Mouse (Mus musculus) neural tube, embryonic 11.5 days (tissue): Measurements from ENCODE around the gene Wwp2. TPM values are rescaled to one million over a fixed set of nuclear protein-coding genes. Genes with fewer than 3 reads are reported as not detected.

Source experiments
- ATAC-seq: fragments of 200-750 bp; cut with Nextera tagmentation; 2 replicates; pipeline ENCODE4 v1.8.0; 2017; ENCODE audit warnings: moderate number of reproducible peaks, mild to moderate bottlenecking, moderate TSS enrichment, moderate library complexity; ENCODE audit not compliant: insufficient read depth, low FRiP score, low TSS enrichment
- DNase-seq: peaks from one replicate; pipeline ENCODE4 v3.0.0-alpha.2; 2015; ENCODE audit warnings: low spot score
- H3K27ac ChIP-seq: fragments of 300-500 bp; sonication (generic); 2 replicates; pipeline ENCODE4 v1.5.1; 2014; ENCODE audit warnings: low read depth, mild to moderate bottlenecking, low read length
- H3K27me3 ChIP-seq: fragments of 300-500 bp; sonication (generic); 2 replicates; pipeline ENCODE4 v1.6.1; 2014; ENCODE audit warnings: mild to moderate bottlenecking, low read length, mixed read lengths; ENCODE audit not compliant: control insufficient read depth, insufficient read depth
- H3K36me3 ChIP-seq: fragments of 300-500 bp; sonication (generic); 2 replicates; pipeline ENCODE4 v1.6.1; 2014; ENCODE audit warnings: mild to moderate bottlenecking, low read length, moderate library complexity, mixed read lengths; ENCODE audit not compliant: control insufficient read depth, insufficient read depth
- H3K4me1 ChIP-seq: fragments of 300-500 bp; sonication (generic); 2 replicates; pipeline ENCODE4 v1.6.1; 2014; ENCODE audit warnings: low read length, mixed read lengths; ENCODE audit not compliant: control insufficient read depth, insufficient read depth
- H3K4me2 ChIP-seq: fragments of 300-500 bp; sonication (generic); 2 replicates; pipeline ENCODE4 v1.6.1; 2014; ENCODE audit warnings: low read depth, mild to moderate bottlenecking, moderate library complexity
- H3K4me3 ChIP-seq: fragments of 300-500 bp; sonication (generic); 2 replicates; pipeline ENCODE4 v1.5.1; 2014; ENCODE audit warnings: low read depth, low read length
- H3K9ac ChIP-seq: fragments of 300-500 bp; sonication (generic); 2 replicates; pipeline ENCODE4 v1.6.1; 2014; ENCODE audit warnings: mild to moderate bottlenecking, low read length
- H3K9me3 ChIP-seq: fragments of 300-500 bp; sonication (generic); 2 replicates; pipeline ENCODE4 v1.6.1; 2016; ENCODE audit warnings: low read length; ENCODE audit not compliant: control insufficient read depth
- WGBS: fragments of 180-500 bp; shearing (Covaris S2); extraction: QIAGEN DNeasy Blood & Tissue Kit; methylation state at CpG from one replicate; pipeline ENCODE4 v1.1.7; 2014; 5-methylcytosine and 5-hydroxymethylcytosine counted together
- microRNA counts: library from miRNA; unstranded; fragments of <30 nt; microRNA quantifications from one replicate; lab custom pipeline; 2015
- microRNA-seq: library from miRNA; unstranded; fragments of <30 nt; microRNA quantifications from one replicate; pipeline ENCODE4, GENCODE M21; 2016
- polyA plus RNA-seq: library from polyadenylated mRNA; unstranded; fragments of >200 nt; fragmentation: Nextera tagmentation; extraction: Ambion mirVana; gene quantifications from 2 replicates; pipeline ENCODE4 v1.2.1, GENCODE M21; 2014

Gene Wwp2
- polyA plus RNA-seq, 1 experiment from 2014 or later = 70.6 TPM

- no peaks in the 10 kb centered on the region for H3K9me3 ChIP-seq
- no peak overlapping the region for H3K27ac ChIP-seq
- H3K36me3 ChIP-seq = no peaks in the 10 kb centered on the region
- WGBS = 70% methylated on average over 5 of the region's 6 CpGs
- ATAC-seq (no peak), DNase-seq (no peak)
- H3K9ac ChIP-seq = no peak overlapping the region
- H3K4me3 ChIP-seq = no peak overlapping the region
- H3K4me1 ChIP-seq = no peaks in the 10 kb centered on the region
- no peak overlapping the region for H3K4me2 ChIP-seq
- no peaks in the 10 kb centered on the region for H3K27me3 ChIP-seq
Measured at GRCm38 (mm10) chr8:107593967-107594729, 158.0 kb downstream of the Wwp2 start.

- WGBS = 53% methylated on average over 6 of the region's 6 CpGs
- DNase-seq = no peak
- Histone ChIP-seq H3K27ac (no peak overlapping the region), H3K4me3 (no peak overlapping the region), H3K36me3 (no peaks in the 10 kb centered on the region), H3K9ac (no peak overlapping the region), H3K4me1 (no peaks in the 10 kb centered on the region), H3K27me3 (no peaks in the 10 kb centered on the region), H3K4me2 (no peak overlapping the region), H3K9me3 (no peaks in the 10 kb centered on the region)
- ATAC-seq = no peak
Measured at GRCm38 (mm10) chr8:107594817-107595216, 158.7 kb downstream of the Wwp2 start.

- Histone ChIP-seq H3K27ac (no peak overlapping the region), H3K4me2 (no peak overlapping the region), H3K9ac (no peak overlapping the region), H3K36me3 (no peaks in the 10 kb centered on the region), H3K9me3 (no peaks in the 10 kb centered on the region), H3K27me3 (no peaks in the 10 kb centered on the region), H3K4me1 (no peaks in the 10 kb centered on the region), H3K4me3 (no peak overlapping the region)
- ATAC-seq = no peak
- no peak for DNase-seq
- WGBS = 70% methylated on average over 1 of the region's 1 CpGs
Measured at GRCm38 (mm10) chr8:107597731-107598130, 161.6 kb downstream of the Wwp2 start.

GRCm38 (mm10) chr8:107599691-107600090 lies 163.5 kb downstream of the Wwp2 start:
- no peak for DNase-seq
- H3K9ac ChIP-seq = no peak overlapping the region
- H3K27ac ChIP-seq = no peak overlapping the region
- no peak overlapping the region for H3K4me3 ChIP-seq
- H3K4me2 ChIP-seq = no peak overlapping the region
- WGBS = 85% methylated on average over 9 of the region's 9 CpGs
- no peaks in the 10 kb centered on the region for H3K4me1 ChIP-seq
- ATAC-seq = no peak
- no peaks in the 10 kb centered on the region for H3K27me3 ChIP-seq
- H3K36me3 ChIP-seq = no peaks in the 10 kb centered on the region
- H3K9me3 ChIP-seq = no peaks in the 10 kb centered on the region

GRCm38 (mm10) chr8:107603026-107603425 lies 166.9 kb downstream of the Wwp2 start:
- Histone ChIP-seq H3K4me1 (peaks cover 5% of the 10 kb centered on the region; the same call in 1 of the 2 replicates), H3K9ac (no peak overlapping the region), H3K9me3 (no peaks in the 10 kb centered on the region), H3K36me3 (no peaks in the 10 kb centered on the region), H3K4me3 (no peak overlapping the region), H3K27ac (no peak overlapping the region), H3K27me3 (no peaks in the 10 kb centered on the region), H3K4me2 (no peak overlapping the region)
- peak; percentile 76 for DNase-seq
- WGBS = 5% methylated on average over 7 of the region's 7 CpGs
- no peak for ATAC-seq

MicroRNAs encoded within 50 kb of the gene (microRNA counts, 519-probe panel; counts per million panel counts)
- 4,733 counts per million, percentile 85 among the panel's probes with 10 or more counts for microRNA mmu-miR-140 (lab: Ali Mortazavi, UCI)

Small RNA genes within 50 kb of the gene (microRNA-seq; reads per million reads assigned to microRNA genes)
- gene Mir140 = 4,426 reads per million, percentile 90 among the genes with 10 or more reads in this experiment

Other genes starting within 250 kb of the Wwp2 start
- 8.8 and 11.2 TPM in 2 replicates for gene Nfat5, start 142.9 kb upstream of the Wwp2 start, polyA plus RNA-seq
- gene Nqo1, start 33.2 kb upstream of the Wwp2 start, polyA plus RNA-seq = 5.1 and 5.9 TPM in 2 replicates
- gene Nob1, start 11.3 kb upstream of the Wwp2 start, polyA plus RNA-seq = 70.3 and 82.5 TPM in 2 replicates
- 335 and 339 TPM in 2 replicates for gene Psmd7, start 152.1 kb downstream of the Wwp2 start, polyA plus RNA-seq